Mouse (Mus musculus): ENCODE data around the gene Pagr1a.

The Pagr1a gene

GRCm38 (mm10) chr7:127020901-127021562 lies 3.9 kb upstream of the Pagr1a start, which contains the start of the genes Gm42742 and Prrt2:
Gene Gm42742 (minus strand): TSS chr7:127021097.
Gene Prrt2 (minus strand): TSS chr7:127021211.
- peak; percentile 75 for DNase-seq (ENCODE audit: low read depth)

- DNase-seq (ENCODE audit: low read depth): no peak
Observed at GRCm38 (mm10) chr7:127020491-127020890, 3.3 kb upstream of the Pagr1a start.

- DNase-seq (ENCODE audit: low read depth): no peak
Observed at GRCm38 (mm10) chr7:127020031-127020430, 2.9 kb upstream of the Pagr1a start.

- DNase-seq (ENCODE audit: low read depth): no peak
Observed at GRCm38 (mm10) chr7:127019306-127019960, 2.3 kb upstream of the Pagr1a start.

GRCm38 (mm10) chr7:127018416-127019305 lies 1.5 kb upstream of the Pagr1a start:
- no peak for DNase-seq (ENCODE audit: low read depth)

- no peak for DNase-seq (ENCODE audit: low read depth)
Observed at GRCm38 (mm10) chr7:127017950-127018345, 796 bp upstream of the Pagr1a start.

- DNase-seq (ENCODE audit: low read depth): no peak
Observed at GRCm38 (mm10) chr7:127016486-127016938, 640 bp downstream of the Pagr1a start.

GRCm38 (mm10) chr7:127016481-127016485 lies 869 bp downstream of the Pagr1a start, which contains the start of gene Pagr1b:
Gene Pagr1b (minus strand): TSS chr7:127016484.
- DNase-seq (ENCODE audit: low read depth): no peak

- peak; percentile 64 for DNase-seq (ENCODE audit: low read depth)
Observed at GRCm38 (mm10) chr7:127016081-127016480, 1.1 kb downstream of the Pagr1a start.

GRCm38 (mm10) chr7:127014993-127015392 lies 2.2 kb downstream of the Pagr1a start:
- no peak for DNase-seq (ENCODE audit: low read depth)

- peak; percentile 91 for DNase-seq (ENCODE audit: low read depth)
Observed at GRCm38 (mm10) chr7:127014320-127014719, 2.8 kb downstream of the Pagr1a start, which contains the start of gene Mvp. Gene Mvp (minus strand): TSS chr7:127014621.

GRCm38 (mm10) chr7:127013385-127013784 lies 3.8 kb downstream of the Pagr1a start:
- no peak for DNase-seq (ENCODE audit: low read depth)

GRCm38 (mm10) chr7:127012845-127013244 lies 4.3 kb downstream of the Pagr1a start:
- DNase-seq (ENCODE audit: low read depth): no peak

GRCm38 (mm10) chr7:127012374-127012773 lies 4.8 kb downstream of the Pagr1a start:
- no peak for DNase-seq (ENCODE audit: low read depth)

- no peak for DNase-seq (ENCODE audit: low read depth)
Observed at GRCm38 (mm10) chr7:127011717-127012116, 5.4 kb downstream of the Pagr1a start.

- no peak for DNase-seq (ENCODE audit: low read depth)
Observed at GRCm38 (mm10) chr7:127011051-127011450, 6.1 kb downstream of the Pagr1a start.

GRCm38 (mm10) chr7:127009307-127010085 lies 7.7 kb downstream of the Pagr1a start:
- no peak for DNase-seq (ENCODE audit: low read depth)

GRCm38 (mm10) chr7:127008239-127009019 lies 8.7 kb downstream of the Pagr1a start:
- DNase-seq (ENCODE audit: low read depth): no peak

- DNase-seq (ENCODE audit: low read depth): peak; percentile 21
Observed at GRCm38 (mm10) chr7:127007313-127008024, 9.7 kb downstream of the Pagr1a start.

GRCm38 (mm10) chr7:127004122-127004875 lies 12.9 kb downstream of the Pagr1a start:
- no peak for DNase-seq (ENCODE audit: low read depth)
